Mouse (Mus musculus) central nervous system, embryonic 11.5 days (tissue): ENCODE measurements around the gene Mettl17. TPM values are rescaled to one million over a fixed set of nuclear protein-coding genes. Genes with fewer than 3 reads are reported as not detected.

Source experiments
- polyA plus RNA-seq: library from polyadenylated mRNA; depleted of rRNA; stranded (reverse); fragments of >200 nt; gene quantifications from 2 replicates; pipeline ENCODE4 v1.2.3, GENCODE M21; 2012; rRNA removed

The Mettl17 gene
- polyA plus RNA-seq, result 40.3 and 57.0 TPM in 2 replicates

GRCm38 (mm10) chr14:51884598-51885331 lies at the start of gene Mettl17:
Mettl17 (plus strand) TSS chr14:51884842.

GRCm38 (mm10) chr14:51853399-51853798 lies 31.2 kb upstream of the Mettl17 start, which contains the start of gene Ear6:
Ear6 (plus strand) TSS chr14:51853699.

GRCm38 (mm10) chr14:51892191-51892939 lies 7.7 kb downstream of the Mettl17 start, which contains the start of gene Slc39a2:
Slc39a2 (plus strand) TSS chr14:51892889.

GRCm38 (mm10) chr14:51913960-51914762 lies 29.5 kb downstream of the Mettl17 start, which contains the start of gene Ndrg2:
Ndrg2 (minus strand) TSS chr14:51914158.

GRCm38 (mm10) chr14:51918125-51918524 lies 33.5 kb downstream of the Mettl17 start, which contains the start of gene Tppp2:
Tppp2 (plus strand) TSS chr14:51918425.

GRCm38 (mm10) chr14:51922571-51922865 lies 37.9 kb downstream of the Mettl17 start, which contains the start of gene Rnase13:
Rnase13 (minus strand) TSS chr14:51922773.

Other genes with a start within 250 kb of the Mettl17 start
- gene Gm4181, start 249.2 kb upstream of the Mettl17 start, polyA plus RNA-seq, result not detected in 2 replicates
- not detected in 2 replicates for gene Gm17079, start 189.4 kb upstream of the Mettl17 start, polyA plus RNA-seq
- gene Gm5800, start 167.7 kb upstream of the Mettl17 start, polyA plus RNA-seq, result not detected in 2 replicates
- gene Ang4, start 111.3 kb upstream of the Mettl17 start, polyA plus RNA-seq, result not detected in 2 replicates
- gene AY358078, start 84.8 kb upstream of the Mettl17 start, polyA plus RNA-seq, result not detected in 2 replicates
- gene Ear6, start 31.1 kb upstream of the Mettl17 start, polyA plus RNA-seq, result 1.4 and 2.7 TPM in 2 replicates
- 3.3 and 3.7 TPM in 2 replicates for gene Slc39a2, start 8.0 kb downstream of the Mettl17 start, polyA plus RNA-seq
- 10.3 and 13.9 TPM in 2 replicates for gene Ndrg2, start 29.3 kb downstream of the Mettl17 start, polyA plus RNA-seq
- gene Tppp2, start 33.6 kb downstream of the Mettl17 start, polyA plus RNA-seq, result not detected in 2 replicates
- gene Rnase13, start 37.9 kb downstream of the Mettl17 start, polyA plus RNA-seq, result not detected in 2 replicates
- gene Arhgef40, start 99.9 kb downstream of the Mettl17 start, polyA plus RNA-seq, result 94.3 and 142 TPM in 2 replicates
- gene Tmem253, start 130.8 kb downstream of the Mettl17 start, polyA plus RNA-seq, result 1.6 and 1.7 TPM in 2 replicates
- 172 and 232 TPM in 2 replicates for gene Zfp219, start 135.9 kb downstream of the Mettl17 start, polyA plus RNA-seq
- gene Olfr221, start 157.6 kb downstream of the Mettl17 start, polyA plus RNA-seq, result not detected in 2 replicates
- 691 and 1,274 TPM in 2 replicates for gene Hnrnpc, start 219.2 kb downstream of the Mettl17 start, polyA plus RNA-seq
- 0.92 and 2.0 TPM in 2 replicates for gene Rpgrip1, start 225.9 kb downstream of the Mettl17 start, polyA plus RNA-seq